8 mouse cellular contexts compared by ENCODE assay signal in genomic region chr6:10969841-10970536, GRCm38 (mm10).
A peak's percentile ranks its signal among the peaks of the same experiment; 100 is the strongest.
DNase-seq lines count a peak whose midpoint lies in the region; ATAC-seq lines count a peak whose summit lies in the region.

No protein-coding gene starts in this region.

- ATAC-seq in liver, embryonic 11.5 days (replicated peaks; ENCODE audit: low FRiP score) = no peak

- DNase-seq in WW6 (ENCODE audit: low read depth, low spot score) = peak; percentile 7
- DNase-seq in cerebellum, postnatal 10 days = peak; percentile 68 to 76
- DNase-seq in hindbrain, embryonic 10.5 days (ENCODE audit: low spot score) = peak; percentile 54
- DNase-seq in left cerebral cortex, postnatal 4 days = peak; percentile 66
- DNase-seq in right cerebral cortex, postnatal 36 days (ENCODE audit: low spot score in 2 of 2) = peak; percentile 26 to 43
- DNase-seq in heart, adult 18-20 months = no peak
- no peak for DNase-seq in liver, embryonic 11.5 days (ENCODE audit: low spot score)
- DNase-seq in gastrocnemius, postnatal 4 days (ENCODE audit: low spot score in 2 of 2) = no peak

- no peaks in the 10 kb centered on the region for H3K36me3 ChIP-seq in hindbrain, embryonic 10.5 days
- H3K36me3 ChIP-seq in liver, embryonic 11.5 days (ENCODE audit: control insufficient read depth, insufficient read depth, low read length) = no peaks in the 10 kb centered on the region

- intact Hi-C loops in left cerebral cortex, postnatal 4 days (cut with DNase I) = no loop called here

- no peak overlapping the region for H3K4me3 ChIP-seq in hindbrain, embryonic 10.5 days
- H3K4me3 ChIP-seq in liver, embryonic 11.5 days (ENCODE audit: low read depth, low read length) = no peak overlapping the region

- 31% methylated on average over 7 of the region's 7 CpGs for WGBS in hindbrain, embryonic 10.5 days
- WGBS in liver, embryonic 11.5 days = 63% methylated on average over 7 of the region's 7 CpGs

- H3K4me2 ChIP-seq in liver, embryonic 11.5 days = no peak overlapping the region

- H3K27me3 ChIP-seq in hindbrain, embryonic 10.5 days (ENCODE audit: insufficient read depth, poor library complexity, severe bottlenecking) = no peaks in the 10 kb centered on the region
- H3K27me3 ChIP-seq in liver, embryonic 11.5 days (replicated peaks; ENCODE audit: control insufficient read depth, insufficient read depth, low read length) = no peaks in the 10 kb centered on the region

- peaks cover 22% of the 10 kb centered on the region for H3K4me1 ChIP-seq in hindbrain, embryonic 10.5 days (replicated peaks)
- no peaks in the 10 kb centered on the region for H3K4me1 ChIP-seq in liver, embryonic 11.5 days (replicated peaks; ENCODE audit: control insufficient read depth, insufficient read depth, low read length)

- H3K27ac ChIP-seq in hindbrain, embryonic 10.5 days = peak overlapping the region; percentile 84
- H3K27ac ChIP-seq in liver, embryonic 11.5 days (ENCODE audit: low read depth, low read length) = no peak overlapping the region

- H3K9me3 ChIP-seq in hindbrain, embryonic 10.5 days = no peaks in the 10 kb centered on the region
- H3K9me3 ChIP-seq in liver, embryonic 11.5 days (ENCODE audit: control insufficient read depth, low read length) = no peaks in the 10 kb centered on the region

- H3K9ac ChIP-seq in liver, embryonic 11.5 days (ENCODE audit: low read depth, low read length) = no peak overlapping the region

Comparison
In these comparisons a context has a peak if more than half of its experiments do, and no peak if none do; other contexts are left out.
1. DNase-seq: peak in WW6 (single experiment), cerebellum, postnatal 10 days (2 of 2), hindbrain, embryonic 10.5 days (single experiment), left cerebral cortex, postnatal 4 days (single experiment) and right cerebral cortex, postnatal 36 days (2 of 2); none in heart, adult 18-20 months (0 of 2), liver, embryonic 11.5 days (single experiment) and gastrocnemius, postnatal 4 days (0 of 2).